Mouse (Mus musculus) lung, adult 18-20 months (tissue): ENCODE data around the gene Slamf7.
"Not testable (repeated sequence)": the region's sequence is repeated elsewhere in the genome, so short reads cannot be mapped to it uniquely, and the experiment has no call there.

Experiments
- DNase-seq, 2 experiments: peaks; one replicate each; pipeline ENCODE4 v3.0.0; 2022; ENCODE audit warnings: mixed read lengths in 2 of 2

Gene Slamf7

DNA sequence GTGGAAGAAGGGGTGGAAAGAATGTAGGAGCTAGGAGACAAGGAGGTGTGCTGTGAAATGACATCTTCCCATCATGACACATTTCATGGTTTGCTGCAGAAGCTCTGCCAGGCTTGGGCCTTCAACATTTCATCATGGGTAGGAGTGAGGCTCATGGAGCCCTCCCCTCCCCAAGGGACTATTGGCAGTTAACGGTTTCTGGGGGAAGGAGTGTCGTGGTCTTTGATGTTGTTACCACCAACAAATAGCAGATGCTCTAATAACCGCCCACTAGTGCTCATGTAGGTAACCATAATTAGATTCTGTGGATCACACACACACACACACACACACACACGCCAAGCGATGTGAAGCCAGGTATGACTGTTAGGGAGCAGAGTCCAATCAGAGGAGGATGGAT lies at the start of gene Slamf7:
Gene Slamf7 (minus strand): TSS at position 302 of the 400 bp plus-strand sequence.
- no peak for DNase-seq

DNA sequence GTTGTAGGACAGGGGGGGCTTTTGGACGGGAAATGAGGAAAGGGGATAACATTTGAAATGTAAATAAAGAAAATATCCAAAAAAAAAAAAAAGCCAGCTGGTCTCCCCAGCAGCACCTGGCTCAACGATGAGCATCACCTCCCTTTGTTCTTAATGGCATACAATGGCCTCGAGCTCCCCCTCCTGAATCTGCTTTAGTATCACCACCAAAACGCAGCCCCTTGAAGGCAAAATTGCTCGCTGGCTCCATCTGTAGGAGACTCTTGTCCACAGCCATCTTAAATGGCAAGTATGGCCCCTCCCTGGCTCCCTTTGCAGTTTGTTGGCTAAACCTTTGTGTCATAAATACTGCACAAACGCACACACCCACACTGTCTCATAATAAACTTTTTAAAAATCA lies 46.1 kb upstream of the Slamf7 start:
- DNase-seq, result no peak

DNA sequence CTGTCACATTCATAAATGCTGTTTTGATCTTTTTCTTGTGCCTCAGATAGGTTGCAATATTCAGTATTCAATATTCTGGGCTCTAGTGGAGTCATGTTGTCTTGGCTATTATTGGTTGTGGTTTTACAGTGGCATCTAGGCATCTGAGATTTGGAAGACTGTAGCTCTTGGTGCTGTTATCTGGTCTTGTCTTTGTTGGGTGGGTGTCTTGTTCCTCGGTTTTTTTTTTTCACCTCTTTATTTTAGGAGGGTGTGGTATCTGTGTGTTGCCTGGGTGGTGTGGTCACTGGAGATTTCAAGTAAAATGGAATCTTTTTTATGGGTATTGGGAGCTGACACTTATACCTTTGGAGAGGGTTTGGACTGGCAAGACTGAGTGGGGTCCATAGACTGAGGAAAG lies 41.1 kb upstream of the Slamf7 start:
- DNase-seq, result no peak

DNA sequence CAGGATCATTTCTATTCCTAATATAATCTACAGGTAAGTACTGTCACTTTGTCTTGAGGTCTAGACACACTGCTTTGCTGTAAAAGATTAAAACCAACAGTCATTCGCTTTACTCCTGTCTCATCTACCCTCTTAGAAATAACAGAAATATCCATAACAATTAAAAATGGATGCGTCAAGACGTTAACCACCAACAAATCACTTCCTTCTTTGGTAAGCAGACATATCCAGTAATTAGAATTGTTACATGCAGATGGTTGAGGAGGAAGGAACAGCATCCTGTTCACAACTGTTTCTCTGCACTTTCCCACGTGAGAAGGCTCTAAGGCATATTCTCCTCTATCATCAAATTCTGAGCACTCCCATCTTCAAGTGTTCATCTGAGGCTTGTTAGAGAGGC lies 34.5 kb upstream of the Slamf7 start:
- DNase-seq, result no peak

DNA sequence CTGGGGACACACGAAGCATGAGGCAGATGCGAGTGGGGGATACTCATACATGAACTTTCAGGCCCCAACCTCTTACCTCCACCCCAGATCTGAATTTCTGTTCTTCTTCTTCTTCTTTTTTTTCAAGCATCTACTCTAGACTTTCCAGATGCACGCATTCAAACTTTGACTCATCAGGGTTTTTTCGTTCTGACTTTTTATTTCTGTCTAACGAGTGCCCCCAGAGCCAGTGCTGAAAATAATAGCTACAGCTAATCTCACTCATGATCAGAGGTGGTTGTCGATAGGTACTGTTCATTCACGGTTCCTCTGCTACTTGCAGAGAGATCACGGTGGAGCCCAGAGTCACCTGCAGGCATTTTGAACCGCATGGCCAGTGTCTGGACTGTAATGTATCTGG lies 32.1 kb upstream of the Slamf7 start:
- DNase-seq, result no peak

DNA sequence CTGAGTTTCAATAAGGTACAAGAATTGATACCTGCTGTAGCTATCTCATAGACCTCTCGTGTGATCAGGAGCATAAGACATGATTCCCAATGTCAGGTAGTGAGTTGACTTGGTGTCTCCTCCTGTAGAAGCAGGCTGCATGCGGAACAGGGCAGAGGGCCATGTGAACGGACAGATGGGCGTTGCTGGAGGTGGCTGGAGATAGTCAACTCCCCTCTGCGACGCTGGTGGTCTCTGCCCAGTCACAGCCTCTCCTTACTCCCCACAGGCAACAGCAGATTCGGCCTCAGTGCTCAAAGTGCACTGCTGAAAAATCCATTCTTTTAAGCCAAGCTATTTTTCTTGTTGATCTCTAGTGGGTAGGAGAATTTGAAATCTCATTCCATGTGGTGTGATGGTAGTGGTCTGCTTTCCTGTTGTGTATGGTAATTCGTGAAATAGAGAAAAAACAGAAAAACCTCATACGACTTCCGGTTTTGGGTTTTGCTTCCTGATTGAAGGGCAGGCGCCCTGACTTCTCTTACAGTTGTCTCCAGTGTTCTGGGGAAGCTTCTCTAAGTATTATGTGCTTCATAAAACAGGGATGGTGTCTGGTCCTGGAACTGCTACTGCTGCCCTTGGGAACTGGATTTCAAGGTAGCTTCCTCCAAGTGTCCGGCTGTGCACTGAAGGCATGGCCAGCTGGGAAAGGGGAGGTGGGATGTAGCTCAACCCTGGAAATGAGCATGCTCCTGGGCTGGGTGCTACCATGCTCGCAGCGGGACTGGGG lies 28.9 kb upstream of the Slamf7 start, which contains the start of gene Cd48:
Gene Cd48 (plus strand): TSS at position 479 of the 769 bp plus-strand sequence.
- DNase-seq, result no peak

DNA sequence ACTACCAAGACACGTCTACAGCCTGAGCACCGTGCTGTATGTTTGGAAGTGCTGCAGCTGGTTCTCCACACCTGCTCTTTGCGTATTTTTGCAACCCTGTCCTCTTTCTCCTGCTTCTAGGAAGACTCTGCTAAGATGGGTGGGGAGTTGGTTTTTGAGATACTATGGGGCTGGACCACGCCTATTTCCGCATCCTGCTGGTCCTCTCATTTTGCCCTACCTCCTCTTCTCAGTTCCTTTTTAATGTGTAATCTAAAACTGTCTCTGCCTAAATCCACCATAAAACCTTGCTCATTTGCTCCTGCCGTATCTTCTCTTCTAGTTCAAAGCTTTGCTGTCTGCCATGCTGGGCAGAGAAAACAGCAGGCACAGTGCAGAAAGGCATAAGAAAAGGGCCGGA lies 28.2 kb upstream of the Slamf7 start:
- peak; percentile 12 to 34 for DNase-seq

DNA sequence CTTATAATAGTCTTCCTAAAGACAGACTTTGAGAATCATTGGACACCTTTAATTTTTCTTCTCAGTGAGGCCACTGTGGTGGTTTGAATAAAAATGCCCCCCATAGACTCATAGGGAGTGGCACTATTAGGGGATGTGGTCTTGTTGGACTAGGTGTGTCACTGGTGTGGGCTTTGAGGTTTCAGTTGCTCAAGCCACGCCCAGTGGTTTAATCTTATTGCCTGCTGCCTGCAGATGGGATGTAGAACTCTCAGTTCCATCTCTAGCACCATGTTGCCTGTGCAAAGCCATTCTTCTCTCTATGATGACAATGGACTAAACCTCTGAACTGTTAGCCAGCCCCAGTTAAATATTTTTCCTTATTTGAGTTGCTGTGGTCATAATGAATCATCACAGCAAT lies 24.9 kb upstream of the Slamf7 start:
- no peak for DNase-seq

DNA sequence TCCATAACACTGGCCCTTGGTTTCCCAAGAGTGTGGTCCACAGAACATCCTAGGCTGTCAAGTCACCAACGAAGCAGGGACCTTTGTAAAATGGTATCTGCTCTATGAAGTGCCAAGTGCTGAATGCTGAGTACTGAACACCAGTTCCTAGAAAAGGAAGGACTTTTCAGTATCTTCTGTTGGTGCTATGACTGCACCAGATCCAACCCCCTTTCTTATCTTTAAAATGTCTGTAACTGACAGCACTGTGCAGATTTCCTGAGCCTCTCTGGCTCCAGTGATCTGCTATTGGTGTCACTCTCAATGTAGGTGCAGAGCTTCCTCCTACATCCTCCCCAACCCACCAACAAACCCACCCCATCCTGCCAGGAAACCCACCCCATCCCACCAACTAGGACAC lies 21.6 kb upstream of the Slamf7 start:
- no peak for DNase-seq

DNA sequence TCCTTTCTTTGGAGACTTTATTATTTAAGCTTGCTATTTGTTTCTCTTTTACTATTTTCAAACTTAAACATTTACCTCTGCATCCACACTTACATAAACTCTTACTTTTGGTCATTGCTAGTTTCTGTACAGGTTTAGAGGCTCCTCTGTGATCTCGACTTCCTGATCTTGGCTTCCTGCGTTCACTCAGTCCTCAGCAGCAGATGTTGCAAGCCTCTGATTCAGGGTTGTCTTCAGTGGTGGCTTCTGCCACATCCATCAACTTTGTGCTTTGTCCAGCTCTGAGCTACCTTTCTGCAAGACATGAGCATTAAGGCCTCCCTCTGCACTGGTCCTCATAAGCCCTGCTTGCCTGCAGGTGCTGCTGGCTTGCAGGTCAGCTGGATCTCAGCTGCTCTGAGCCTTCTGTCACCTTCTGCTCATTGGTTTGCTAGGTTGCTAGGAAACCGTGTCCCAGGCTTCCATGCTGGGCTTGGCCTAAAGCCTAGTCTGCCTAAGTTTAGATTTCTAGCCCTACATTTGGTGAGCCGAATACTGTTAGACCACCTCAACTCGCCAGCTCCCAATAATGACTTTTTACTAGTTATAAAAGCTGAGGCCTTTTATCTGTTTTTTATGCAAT lies 20.1 kb upstream of the Slamf7 start:
- DNase-seq, result no peak

DNA sequence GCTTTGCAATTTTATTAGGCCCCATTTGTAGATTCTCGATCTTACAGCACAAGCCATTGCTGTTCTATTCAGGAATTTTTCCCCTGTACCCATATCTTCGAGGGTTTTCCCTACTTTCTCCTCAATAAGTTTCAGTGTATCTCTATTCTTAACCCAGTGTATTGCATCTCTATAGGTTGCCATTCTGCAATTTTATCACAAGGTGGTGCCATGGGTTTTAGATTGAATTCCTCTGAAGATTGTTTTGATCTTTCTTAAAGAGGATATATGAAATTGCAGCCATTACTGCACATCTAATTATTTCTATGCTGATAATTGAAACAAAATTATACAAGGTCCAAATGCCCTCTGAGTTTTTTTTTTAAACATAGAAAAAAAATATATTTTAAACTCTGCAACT lies 19.6 kb upstream of the Slamf7 start:
- DNase-seq, result not testable (repeated sequence)

DNA sequence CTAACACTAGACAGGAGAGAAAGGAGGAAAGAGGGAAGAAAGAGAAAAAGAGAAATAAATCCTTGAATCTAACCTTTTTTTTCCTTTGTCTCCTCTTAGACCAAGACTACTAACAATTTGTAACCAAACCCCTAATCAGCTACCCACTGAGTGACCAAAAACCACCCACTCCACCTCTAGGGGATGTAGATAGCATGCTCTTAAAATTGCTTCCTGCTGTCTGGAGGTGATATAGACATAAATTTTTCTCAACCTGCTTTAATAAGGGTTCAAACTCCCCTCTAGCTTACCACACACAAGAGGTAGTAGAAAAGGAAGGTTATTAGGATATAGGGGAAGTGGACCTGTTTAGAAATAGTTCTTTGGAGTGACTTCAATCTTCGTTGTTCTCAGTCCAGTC lies 14.3 kb upstream of the Slamf7 start:
- no peak for DNase-seq

DNA sequence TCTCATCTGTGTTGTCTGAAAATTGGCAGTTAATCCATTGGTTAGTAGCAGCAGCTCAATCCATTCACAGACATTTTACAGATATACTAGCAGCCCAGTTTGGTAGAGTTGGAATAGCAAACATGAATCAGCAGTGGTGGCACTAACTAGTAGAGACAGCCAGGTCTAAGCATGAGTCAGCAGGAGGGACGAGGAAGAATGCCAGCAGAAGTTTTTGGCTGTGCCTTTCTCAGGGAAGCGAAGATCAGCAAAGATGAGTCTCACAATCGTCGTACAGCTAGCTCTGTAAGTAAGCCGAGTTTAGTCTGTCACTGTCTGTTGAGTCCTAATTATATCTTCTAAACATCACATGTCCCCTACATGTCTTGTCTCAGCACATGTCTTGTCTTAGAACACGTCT lies 13.5 kb upstream of the Slamf7 start:
- no peak for DNase-seq

DNA sequence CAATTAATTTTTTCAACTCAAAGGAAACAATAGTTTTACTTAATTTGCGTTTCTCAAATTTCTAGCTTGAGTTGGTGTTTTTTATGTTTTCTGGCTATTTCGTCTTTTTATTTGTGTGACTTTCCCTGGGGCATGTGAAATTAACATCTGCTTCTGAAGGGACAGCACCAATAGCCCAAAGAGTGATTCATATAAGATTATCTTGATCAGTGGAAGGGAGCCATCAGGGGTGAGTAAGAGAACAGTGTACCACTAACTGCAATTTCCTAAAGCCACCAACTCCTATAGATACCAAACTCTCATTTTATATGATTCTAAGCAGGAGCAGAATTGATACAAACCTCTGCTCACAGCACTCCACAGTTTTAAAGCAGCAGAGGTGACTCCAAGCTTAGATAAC lies 10.9 kb upstream of the Slamf7 start:
- no peak for DNase-seq

DNA sequence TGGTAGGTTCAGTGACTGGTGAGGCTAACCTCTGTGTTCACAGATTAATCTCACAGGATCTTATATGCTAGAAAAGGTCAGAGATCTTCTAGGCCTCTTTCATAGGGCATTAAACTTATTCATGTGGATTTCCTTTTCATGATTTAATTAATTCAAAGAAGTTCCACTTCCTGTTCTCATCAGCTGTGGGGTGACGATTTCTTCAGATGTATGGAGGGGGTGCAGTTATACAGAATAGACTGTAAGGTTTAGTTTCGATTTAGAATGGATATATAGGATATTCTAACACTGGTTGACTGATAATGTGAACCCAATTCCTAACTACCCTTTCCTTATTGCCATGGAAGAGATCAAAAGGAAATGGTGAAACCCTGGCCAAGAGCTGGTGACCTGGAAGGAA lies 8.6 kb upstream of the Slamf7 start:
- DNase-seq, result no peak

DNA sequence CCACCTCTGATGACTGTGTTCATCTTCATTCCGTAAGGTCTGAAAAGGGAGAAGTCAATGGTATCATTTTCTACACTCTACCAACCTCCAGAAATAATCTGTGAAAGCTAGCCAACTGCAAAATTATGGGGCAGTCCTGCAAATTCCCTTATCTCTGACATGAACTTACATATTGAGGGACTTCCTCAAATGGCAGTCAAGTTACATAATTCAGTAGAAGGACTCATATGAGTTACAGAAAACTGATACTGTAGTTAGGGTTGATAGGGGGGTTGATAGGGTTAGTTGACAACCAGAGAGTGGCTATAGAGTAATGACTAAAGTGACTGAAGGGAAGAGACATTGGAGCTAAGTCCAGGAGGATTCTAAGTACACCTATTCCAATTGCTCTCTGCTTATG lies 7.6 kb upstream of the Slamf7 start:
- no peak for DNase-seq

DNA sequence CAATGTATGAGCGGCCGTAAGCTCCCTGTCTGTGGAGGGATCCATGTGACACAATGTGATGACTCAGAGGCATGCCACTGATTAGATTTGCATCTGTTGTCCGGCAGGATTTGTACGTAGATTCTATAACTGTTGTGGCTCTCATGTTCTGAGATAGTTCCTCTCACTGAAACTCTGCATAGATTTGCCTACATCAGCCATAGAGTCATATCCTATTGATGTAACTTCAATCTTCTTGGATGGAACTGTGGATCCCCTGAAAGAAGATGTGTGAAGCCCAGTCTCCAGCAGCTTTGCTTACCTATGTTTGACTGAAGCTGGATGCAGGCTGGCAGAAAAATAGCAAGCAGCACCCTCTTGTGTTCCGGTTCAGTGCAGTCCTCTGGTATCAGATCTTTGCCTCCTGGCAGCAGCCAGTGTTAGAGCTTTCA lies 5.7 kb upstream of the Slamf7 start:
- no peak for DNase-seq

DNA sequence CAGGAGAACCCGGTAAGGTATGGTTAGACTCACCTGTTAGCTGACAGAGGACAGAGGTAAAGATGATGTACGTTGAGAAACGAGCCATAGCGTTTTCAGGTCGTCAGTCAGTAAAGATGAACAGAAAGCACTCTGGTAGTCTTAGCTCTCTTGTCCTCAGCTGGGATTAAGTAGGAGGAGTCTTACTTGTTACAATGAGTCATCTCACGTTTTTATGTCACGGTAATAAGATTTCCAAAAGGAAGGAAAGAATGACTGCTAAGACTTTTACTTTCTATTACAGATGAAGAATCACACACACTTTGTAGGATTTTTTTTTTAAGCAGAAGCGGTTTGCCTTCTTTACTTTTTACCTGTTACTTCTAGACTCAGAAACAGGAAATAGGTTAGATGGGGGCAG lies 4.0 kb downstream of the Slamf7 start:
- DNase-seq, result no peak

DNA sequence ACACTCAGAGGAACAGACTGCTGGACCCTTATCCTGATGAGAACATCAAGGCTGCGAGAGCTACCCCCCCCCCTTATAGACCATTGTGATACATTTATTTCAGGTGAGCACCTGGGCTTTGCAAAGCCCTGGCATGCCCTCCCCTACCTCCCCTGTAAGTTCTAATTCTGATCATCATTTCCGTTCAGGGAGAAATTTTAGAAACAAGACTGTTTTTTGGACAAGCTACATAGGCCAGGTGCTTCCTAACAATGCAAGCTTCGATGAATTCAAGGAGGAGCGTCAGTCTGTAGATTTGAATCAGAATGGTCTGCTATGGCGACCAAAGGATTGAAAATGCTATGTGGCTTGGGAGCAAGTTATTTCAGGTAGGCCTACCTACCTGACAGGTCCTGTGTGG lies 5.1 kb downstream of the Slamf7 start:
- DNase-seq, result no peak

DNA sequence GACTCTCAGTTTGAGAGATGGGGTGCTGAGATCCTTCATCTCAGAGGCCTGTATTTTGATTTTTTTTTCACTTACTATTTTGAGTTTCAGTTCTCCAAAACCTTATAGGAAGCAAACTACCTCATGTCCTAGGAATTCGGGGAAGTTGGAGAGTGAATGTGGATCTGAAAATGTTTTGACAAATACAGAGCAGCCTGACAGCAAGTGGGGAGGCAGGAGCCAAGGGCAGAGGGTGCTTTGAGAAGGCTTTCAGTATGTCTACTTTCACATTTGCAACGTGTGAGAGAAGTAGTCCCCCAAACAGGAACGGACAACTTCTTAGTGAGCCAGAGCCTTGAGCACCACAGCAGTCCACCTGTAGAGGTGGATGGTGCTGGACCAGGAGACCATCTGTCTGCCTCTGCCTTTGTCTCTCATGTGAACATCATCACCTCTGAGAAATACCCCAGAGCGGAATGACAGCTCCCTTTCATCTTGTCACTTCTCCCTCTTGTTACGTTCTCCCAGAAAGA lies 6.3 kb downstream of the Slamf7 start:
- DNase-seq, result no peak

DNA sequence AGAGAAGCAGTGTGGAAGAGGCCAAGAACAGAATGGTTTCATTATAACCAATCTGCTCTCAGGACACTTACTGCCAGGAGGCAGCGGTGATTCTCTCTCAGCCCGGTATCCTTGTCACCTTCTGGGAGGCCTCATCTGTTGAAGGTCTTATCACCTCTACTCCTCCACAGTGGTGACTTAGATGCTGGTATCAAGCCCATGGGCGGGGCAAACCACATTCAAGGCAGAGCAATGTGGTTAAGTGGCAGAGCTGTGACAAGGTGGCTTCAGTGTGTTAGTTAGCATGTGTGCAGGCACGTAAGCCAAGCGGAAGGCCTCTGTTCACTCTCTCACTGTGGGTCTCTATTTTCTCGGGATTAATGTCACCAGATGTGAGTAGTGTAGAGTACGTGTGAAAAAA lies 9.2 kb downstream of the Slamf7 start:
- no peak for DNase-seq

DNA sequence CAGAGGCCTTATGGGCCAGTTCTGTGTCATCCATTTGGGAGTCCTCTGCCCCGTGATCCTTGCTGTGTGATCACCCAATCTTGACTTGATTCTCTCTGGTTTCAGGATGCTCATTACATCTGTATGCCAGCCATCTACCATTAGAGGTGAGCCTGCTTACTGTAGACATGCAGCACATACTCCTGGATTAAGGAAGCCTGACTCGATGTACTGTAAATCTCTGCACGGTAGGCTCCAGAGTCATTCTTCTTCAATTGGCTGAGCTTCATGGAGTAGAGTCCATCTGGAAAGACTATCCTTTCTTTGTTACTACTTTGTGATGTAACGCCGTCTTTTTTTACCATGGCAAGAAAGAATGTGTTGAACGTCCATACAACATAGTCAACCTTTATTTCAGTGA lies 12.0 kb downstream of the Slamf7 start:
- no peak for DNase-seq

DNA sequence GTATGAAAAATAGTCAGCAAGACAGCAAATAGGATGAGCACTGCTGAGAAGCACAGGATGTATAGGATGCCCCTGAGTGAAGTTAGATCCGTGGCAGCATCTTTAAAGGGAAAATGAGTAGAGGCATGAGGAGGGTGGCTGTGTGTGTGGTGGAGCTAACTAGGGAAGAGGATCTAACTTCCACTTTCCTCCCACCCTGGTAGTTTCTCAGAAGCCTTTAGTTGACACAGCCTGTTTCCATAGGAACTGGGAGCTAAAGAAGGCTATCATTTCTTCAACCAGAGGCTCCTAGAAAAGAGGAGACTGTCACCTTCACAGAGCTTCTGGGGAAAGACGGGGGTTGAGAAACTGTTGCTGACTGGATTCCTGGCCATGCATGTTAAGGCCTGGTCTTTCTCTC lies 14.1 kb downstream of the Slamf7 start:
- no peak for DNase-seq

DNA sequence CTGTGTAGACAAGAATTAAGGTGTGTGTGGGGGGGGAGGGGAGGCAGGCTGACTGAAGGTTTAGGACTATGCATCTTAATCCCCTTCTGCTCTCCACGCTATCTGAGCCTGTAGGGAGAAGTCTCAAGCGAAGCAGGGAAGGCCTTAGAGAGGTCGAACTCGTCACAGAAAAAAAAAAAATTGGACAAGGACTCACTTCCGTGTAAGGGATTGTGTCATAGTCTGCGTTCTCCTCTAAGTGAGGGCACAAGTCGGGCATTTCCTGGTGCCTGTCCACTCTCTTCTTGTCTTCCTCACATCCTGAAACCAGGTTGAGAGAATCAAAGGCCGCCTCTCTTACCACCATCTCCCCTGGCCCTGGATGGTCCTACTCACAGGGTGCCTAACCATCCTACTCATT lies 15.7 kb downstream of the Slamf7 start:
- no peak for DNase-seq

DNA sequence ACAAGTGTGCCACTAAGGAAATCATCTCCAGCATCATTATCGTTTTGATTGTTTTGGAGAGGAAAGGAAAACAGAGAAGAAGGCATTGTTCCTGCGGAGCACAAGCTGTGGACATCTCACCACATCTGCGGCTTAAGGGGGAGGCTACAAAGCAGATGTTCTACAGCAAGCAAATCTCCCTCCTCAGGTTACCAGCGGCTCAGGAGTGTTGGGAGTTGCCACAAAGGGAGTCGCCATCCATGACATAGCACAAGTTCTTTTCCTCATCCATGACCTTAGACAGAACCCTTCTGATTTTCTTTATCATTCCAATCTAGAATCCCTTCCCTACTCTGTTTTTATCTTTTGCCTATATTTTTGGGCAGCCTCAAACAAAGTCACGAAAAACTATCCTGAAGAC lies 17.1 kb downstream of the Slamf7 start:
- no peak for DNase-seq
